Mouse (Mus musculus) left cerebral cortex, postnatal 4 days (tissue): Measurements from ENCODE around the gene Tamm41. TPM values are rescaled to one million over a fixed set of nuclear protein-coding genes. Genes with fewer than 3 reads are reported as not detected.

Experiments
- DNase-seq: peaks from one replicate; pipeline ENCODE4 v3.0.0-alpha.2; 2022
- intact Hi-C: fragments of 180-260 bp; cut with DNase I; formaldehyde crosslinking; loops from one replicate; pipeline ENCODE4 v1.15.1; 2025
- total RNA-seq, 2 experiments: library from RNA; stranded (reverse); gene quantifications; 2 replicates each; pipeline ENCODE4 v1.2.3; 2021

Gene Tamm41
- total RNA-seq, 2 experiments from 2014 or later = 23.8 to 29.1 TPM

DNA sequence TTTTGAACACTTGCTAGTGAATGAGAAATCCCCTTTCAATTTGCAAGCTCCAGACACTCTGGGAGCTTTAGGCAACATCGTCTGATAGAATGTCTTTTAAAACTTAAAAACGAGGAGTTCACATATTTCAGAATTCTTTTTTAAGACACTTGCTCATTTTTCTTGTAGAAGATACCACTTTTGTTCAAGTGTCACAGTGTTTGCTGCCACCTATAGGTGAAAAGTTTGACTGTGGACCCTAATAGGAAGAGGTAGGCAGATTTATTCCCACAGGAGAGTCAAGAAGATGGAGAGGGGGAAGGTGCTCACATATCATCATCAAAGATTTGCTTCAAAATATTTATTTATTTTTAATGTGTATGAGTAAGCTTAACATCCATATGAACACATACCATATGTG lies 8.4 kb downstream of the Tamm41 start:
- intact Hi-C loops = loop anchor here (5.0 kb wide), 1 partner anchor 102 kb away; no protein-coding TSS in a partner anchor
- no peak for DNase-seq

DNA sequence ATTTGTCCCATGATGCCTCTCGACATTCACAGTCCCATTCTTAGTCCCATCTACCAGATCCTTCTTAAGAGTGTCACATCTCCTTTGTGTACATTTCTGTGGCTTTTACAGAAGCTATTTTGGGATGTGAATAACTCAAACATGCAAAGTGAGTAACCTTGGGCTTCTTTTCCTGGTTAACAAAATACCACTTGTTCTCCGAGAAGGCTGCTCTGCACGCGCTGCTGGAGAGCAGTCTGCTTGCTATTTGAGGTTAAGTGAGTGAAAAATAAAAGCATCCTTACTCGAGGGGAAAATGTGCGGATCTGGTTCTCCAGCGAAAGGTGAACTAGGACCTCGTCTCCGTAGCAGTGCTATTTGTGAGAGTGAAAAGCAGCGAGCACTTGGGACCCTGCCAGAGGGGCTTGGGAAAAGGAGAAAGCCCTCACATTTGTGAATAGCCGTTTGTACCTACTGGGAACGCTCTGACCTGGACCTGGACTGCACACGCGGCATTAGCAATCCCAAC lies 10.1 kb downstream of the Tamm41 start:
- no peak for DNase-seq
- intact Hi-C loops = loop anchor here (5.0 kb wide), 1 partner anchor 100 kb away; no protein-coding TSS in a partner anchor

DNA sequence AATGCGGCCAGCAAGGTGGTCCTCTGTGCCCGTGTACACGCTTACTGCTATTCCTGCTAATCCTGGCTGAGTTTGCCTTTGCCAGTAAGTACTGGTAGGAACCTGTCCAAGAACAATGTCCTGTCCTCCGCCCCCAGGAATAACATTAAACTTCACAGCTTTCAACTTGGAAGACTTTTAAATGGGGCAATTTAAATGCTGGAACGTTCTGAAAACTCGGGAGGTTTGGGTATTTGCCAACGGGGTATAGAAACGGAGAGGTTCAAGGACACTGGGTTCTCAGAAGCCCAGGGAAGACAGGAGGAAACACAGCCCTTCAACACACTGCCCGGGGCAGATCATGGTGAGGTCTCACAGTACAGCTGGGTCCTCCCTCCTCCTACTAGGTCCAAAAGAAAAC lies 14.8 kb downstream of the Tamm41 start:
- DNase-seq = no peak
- intact Hi-C loops = no loop called here

DNA sequence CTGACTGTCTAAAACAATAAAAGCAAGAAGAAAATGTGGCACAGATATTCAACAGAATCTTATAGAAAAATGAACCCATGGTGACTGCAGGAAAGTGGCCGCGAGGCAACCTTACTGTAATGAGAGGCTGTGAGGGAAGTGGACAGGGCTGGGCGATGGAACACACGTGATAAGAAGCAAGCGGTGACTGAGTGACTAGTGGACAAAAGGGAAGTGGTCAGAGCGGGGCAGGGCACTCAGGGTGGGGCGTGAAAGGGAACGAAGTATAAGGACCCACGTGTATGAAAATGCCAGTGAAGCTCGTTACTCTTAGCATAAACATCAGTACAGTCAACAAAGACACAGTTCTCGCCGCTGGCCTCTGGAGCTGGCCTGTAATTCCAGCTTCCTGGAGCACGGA lies 22.2 kb downstream of the Tamm41 start:
- intact Hi-C loops = no loop called here
- no peak for DNase-seq

DNA sequence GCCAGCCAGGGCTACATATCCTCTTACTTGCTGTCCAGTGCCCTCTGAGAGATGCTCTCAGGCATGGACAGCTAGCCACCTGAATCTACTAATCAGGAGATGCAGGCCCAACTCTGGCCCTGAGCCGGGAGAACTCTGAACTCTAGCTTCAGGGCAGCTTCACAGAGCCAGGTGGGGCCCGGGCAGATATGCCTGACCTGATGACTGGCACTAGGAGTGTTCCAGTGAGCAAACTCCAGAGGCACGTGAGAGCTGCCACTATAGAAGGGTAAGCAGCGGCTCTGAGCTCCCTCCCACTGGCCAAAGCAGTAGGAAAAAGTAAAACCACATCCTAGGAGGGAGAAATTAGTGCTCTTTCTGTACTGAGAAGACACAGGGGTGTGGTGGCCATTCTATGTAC lies 24.1 kb downstream of the Tamm41 start:
- DNase-seq = no peak
- intact Hi-C loops = no loop called here

DNA sequence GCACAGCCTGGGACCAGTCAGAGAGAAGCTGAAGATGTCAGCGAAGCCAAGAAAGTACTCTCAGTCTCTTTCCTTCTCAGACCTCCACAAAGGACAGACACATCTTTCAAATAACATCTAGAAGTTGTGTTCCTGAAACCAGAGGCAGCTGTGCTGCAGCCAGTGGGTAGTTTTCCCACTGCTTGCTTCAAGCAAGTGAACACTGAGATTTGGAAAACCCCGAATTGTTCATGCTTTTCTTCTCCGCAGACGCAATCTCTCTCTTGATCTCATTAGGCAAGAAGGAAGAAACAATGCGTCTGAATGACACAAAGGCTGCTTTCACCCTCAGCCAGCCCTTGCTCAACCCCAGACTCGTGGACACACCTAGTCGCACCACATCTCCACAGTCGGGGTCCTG lies 25.9 kb downstream of the Tamm41 start:
- intact Hi-C loops = no loop called here
- no peak for DNase-seq

DNA sequence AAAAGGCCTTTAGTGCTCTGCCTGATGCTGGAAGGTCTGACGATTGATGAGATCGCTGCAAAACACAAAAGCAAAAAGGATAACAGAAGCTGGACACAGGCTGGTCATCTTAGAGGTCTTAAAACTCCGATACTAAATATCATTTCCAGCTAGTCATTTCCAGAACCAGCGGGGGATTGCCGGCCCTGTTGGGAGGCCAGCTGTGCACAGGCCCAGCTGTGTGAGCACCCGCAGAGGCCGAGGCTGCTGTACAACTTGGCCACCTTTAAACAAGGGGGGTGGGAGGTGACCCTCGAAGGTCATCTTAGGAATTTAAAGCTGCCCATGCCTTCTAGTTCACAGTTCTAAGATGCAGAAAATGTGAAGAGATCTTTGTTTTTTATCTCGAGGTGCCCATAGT lies 26.9 kb downstream of the Tamm41 start:
- intact Hi-C loops = no loop called here
- DNase-seq = no peak

DNA sequence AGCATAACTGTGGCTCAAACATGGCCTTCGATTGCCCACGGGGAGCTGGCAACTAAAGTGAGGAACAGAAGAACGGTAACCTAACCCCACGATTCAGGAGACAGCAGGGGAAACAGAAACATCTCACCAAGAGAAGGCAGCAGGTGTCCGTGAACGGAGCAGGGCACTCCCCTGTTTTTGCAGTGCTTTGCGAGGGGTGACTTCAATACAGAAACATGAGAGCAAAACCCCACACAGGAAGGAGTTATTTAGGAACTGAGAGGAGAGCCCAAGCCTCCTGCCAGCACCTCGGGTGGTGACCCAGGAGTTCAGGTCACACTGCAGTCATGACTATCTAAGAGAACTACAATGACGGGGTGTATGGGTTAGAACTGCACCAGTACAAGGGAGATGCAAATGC lies 27.4 kb downstream of the Tamm41 start:
- no peak for DNase-seq

DNA sequence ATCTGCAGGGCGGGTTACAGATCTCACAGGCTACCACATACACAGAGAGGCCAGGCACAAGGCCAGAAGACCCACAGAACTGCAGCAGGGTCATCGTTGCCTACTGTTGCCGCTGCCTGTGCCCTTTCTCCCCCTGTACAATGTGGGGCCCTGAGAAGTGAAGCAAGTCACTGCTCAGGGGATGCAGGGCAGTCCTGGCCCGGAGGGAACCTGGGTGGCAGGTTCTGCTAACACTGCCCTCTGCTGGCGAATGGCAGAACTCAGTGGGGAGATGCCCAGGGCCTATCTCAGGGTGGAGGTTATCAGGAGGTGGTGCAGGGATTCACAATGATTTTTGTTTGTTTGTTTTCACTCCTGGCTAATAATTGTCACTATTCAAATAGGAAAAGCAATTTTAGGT lies 29.9 kb downstream of the Tamm41 start:
- intact Hi-C loops = loop anchor here (2.0 kb wide), 1 partner anchor 77 kb away; no protein-coding TSS in a partner anchor

More for the DNA sequence above, 27.4 kb downstream of the Tamm41 start:
- intact Hi-C loops = no loop called here

DNA sequence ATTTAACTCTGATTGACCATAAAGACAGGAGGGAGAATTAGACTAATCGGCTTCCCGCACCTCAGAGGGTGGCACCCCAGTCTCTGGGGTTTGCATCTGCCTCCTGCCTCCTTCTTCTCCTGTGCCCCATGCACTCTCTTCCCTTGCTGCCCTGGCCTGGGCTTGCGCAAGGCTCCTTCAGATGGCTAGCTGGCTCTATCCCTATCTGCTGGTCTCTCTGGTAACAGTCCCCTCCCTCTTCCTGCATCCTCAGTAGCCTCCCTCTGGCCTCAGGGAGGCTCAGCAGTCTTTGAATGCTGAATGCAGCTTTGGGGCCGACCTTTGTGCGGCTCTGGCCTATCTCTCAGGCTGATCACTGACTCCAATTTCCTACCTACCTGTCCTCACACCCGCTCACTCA lies 30.7 kb downstream of the Tamm41 start:
- intact Hi-C loops = no loop called here
- DNase-seq = no peak

More for the DNA sequence above, 29.9 kb downstream of the Tamm41 start:
- peak; percentile 81 for DNase-seq

DNA sequence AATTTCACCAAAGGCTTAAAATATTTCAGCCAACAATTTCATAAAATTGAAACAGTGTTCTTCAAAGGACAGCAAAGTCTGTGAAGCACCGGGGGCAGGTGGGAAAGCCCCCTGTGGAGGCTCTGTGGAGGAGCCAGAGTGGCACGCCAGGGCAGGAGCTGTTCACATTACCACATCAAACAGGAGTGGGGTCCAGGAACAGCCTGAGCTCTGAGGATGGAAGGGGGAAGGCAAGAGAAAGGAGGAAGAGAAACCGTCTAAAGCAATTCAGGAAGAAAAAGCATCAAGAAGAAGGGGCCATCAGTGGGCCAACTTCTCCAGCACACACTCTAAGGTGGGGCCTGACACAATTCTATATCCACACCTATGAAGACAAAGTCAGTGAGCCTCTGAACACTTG lies 31.6 kb downstream of the Tamm41 start:
- no peak for DNase-seq
- intact Hi-C loops = no loop called here

DNA sequence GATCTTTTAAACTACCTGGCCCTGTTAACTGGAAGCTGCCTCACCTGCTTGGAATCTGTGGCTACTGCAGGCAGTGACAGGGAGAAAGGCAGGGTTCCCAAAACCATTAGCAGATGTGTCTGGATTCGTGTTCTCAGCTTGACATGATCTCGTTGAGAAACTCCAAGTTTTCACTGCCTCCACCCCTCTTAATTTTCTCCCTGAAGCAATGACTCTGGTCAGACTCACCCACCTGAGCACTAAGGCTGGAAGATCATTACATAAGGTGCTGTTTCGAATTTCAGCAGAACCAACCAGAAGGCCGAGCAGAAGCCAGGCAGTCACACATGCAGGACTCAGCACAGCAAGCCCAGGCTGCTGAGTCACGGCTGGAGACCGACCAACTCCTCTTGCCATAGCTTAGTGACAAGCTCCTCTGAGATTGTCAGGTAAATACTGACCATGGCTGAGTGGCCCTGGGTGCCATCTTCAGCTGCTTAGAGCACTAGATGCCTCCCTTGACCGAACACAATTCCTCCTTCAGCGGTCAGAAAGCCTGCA lies 32.3 kb downstream of the Tamm41 start:
- intact Hi-C loops = no loop called here

DNA sequence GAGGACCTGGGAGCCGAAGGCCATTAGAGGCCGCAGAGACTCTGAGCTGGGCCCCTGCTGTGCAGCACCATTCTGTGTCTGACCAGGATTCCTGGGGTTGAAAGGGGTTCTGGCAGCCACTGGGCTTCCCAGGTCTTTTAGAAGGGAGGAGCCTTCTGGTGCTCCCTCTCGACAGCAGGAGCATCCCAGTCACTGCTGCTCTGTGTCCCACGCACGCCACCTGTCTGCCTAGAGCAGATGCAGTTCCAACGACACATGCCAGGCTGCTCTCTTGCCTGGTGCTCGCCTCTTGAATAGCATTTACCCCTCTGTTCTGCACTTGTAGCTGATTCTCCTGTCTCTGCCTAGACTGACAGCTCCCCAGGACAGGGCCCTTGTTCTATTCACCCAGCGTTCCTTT lies 33.0 kb downstream of the Tamm41 start:
- intact Hi-C loops = no loop called here
- DNase-seq = peak; percentile 13

More for the DNA sequence above, 32.3 kb downstream of the Tamm41 start:
- DNase-seq = no peak

DNA sequence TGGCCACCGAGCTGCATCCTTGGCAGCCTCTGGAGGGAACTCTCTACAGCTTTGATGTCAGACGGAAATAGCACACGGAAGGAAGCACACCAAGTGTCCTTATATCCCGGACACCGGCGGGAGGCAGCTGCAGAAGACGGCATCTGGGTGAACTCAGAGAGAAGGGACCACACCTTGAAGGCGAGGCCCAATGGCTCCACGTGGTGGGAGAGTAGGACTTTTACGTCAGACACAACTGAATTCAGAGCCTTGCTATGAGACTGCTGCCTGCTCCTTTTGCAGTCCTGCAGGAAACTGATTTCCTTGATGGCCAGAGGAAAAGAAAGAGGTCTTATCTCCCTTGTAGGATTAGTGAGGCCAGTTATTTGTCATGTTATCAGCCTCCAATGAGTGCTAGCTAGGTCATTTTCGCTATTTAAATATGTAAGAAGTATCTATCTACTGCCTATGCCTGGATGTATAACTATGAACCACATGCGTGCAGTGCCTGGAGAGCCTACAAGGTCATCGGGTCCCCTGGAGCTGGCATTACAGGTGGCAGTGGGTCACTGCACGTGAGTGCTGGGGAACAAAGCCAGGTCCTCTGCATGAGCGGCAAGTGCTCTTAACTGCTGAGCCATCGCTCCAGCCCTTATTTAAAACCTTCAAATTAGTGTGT lies 39.2 kb downstream of the Tamm41 start:
- intact Hi-C loops = no loop called here
- no peak for DNase-seq

DNA sequence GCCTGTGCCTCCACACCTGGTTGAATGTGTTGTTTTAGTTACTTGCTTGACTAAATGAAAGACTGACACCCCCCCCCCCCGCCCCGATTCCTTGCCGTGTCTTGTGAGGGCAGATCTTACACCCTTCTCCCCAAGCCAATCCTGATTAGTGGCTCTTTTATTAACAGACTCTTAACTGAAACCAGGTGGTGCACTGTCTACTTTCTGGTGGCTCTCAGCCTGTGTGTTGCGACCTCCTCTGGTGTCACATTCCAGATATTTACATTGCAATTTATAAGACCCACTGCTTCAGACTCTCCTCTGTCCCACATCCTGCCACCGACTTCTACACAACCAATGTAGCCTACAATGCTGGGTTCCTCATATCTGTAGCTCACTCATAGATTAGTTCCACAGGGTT lies 40.2 kb downstream of the Tamm41 start:
- DNase-seq = no peak
- intact Hi-C loops = no loop called here

DNA sequence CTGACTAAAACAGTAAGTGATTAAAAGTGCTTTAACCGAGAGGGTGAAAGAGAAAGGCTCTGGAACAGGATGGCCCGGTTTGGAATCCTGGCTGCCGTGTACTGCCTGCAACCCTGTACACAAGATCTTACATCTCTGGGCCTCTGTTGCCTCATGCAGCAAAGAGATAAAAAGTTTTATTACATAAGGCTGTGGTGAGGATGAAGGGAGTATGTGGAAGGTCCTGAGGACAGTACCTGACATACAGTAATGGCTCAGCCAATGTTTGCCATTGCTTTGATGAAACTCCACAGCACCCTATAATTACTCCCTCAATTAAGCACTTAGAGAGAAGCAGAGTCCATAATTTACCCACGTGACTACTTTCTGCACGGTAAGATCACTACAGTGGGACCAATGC lies 40.8 kb downstream of the Tamm41 start:
- DNase-seq = no peak
- intact Hi-C loops = no loop called here

DNA sequence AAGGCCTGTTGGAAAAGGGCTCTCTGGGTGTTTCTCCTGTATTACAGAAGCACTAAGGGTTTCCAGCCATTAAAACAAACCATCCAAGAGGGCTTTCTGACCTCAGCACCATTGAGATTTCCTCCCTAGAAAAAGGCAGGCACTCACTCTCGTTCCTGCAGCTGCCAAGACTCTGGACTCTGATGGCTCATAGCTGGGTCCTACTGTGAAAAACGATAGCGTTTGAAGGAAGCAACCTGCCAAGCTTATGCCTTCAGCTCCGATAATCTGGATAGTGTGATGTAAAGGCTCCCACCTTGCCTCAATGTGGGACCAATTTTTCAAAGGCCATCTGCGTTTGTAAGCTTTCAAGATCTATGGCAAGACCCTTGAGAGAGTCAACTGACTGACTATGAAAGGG lies 43.6 kb downstream of the Tamm41 start:
- no peak for DNase-seq
- intact Hi-C loops = no loop called here

DNA sequence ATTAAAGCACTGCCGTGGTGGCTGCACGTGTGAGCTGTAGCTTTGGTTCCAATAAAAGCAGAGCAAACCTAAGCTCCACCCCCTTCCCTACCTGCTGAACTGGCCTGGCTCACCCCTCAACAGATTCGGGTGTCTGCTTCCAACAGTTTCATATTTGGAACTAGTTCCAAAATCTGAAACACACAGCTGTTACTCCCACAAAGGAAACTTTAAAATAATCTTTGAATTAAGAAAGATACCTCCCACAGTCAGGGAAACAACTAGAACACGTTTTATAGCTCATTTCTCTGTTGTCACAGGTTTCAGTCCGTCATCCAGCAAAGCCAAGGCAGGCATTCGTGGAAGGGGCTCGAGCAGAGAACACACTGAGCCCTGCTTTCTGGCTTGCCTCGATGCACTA lies 44.0 kb downstream of the Tamm41 start:
- DNase-seq = no peak
- intact Hi-C loops = no loop called here

DNA sequence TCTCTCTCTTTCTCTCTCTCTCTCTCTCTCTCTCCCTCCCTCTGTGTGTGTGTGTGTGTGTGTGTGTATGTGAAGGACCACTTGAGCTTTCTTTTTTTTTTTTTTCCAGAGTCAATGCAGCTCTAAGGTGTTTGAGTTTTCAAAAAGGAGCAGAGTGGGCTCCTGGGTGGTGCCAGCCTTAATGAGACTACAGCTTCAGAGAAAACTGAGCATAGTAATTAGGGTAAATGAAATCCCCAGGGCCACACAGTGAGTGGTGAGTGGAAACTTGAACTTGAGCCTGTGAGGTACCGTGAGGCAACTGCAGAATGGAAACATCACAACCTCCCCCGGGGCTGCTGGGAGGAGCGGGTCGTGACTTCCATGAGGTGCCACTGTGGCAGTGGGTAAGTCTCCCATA lies 45.8 kb downstream of the Tamm41 start:
- intact Hi-C loops = no loop called here
- DNase-seq = no peak

DNA sequence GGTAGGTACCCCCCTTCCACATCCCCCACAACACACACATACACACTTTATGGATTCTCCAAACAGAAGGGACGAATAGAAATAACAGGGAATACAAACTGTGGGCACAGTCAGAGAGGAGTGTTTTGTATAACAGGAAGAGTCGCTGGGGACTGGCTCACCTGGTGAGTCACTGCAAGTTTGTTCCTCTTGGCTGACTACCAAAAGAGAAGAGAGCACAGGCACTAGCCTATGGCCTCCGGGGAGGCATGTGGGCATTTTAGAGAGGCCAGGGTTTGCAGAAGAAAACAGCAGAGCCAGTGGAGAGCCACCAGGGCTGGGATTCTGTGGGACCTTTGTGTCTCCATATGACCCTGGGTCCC lies 49.1 kb downstream of the Tamm41 start:
- no peak for DNase-seq
- intact Hi-C loops = no loop called here

DNA sequence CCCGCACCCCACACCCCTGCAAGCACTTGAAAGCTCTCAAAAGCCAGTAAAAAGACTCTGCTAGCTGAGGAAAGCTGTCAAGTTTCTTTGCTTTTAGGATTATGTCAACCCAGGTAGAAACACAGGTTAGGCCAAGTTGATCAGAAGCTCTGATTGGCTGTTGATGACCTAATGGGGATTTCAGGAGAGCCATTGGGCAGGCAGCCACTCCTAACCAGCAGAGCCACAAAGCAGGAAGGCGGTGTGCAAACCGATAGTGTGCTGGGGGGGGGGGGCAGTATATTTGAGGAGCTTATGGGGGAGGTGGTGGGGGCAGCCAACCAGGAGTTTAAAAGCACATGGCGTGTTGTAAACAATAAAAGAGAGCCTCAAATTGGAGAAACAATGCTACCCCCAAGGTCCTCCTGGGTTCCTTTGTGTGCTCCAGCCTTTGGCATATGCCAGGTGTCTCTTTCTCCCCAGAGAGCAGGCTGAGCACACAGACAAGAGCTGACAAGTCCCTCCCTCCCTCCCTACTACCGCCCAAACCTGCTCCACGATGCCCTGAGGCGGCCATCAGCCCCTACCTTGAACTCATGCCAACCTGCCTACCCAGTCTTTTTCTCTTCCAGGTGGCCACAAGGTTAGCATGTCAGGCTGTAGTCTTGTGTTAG lies 49.6 kb downstream of the Tamm41 start:
- intact Hi-C loops = no loop called here
- DNase-seq = peak; percentile 33

DNA sequence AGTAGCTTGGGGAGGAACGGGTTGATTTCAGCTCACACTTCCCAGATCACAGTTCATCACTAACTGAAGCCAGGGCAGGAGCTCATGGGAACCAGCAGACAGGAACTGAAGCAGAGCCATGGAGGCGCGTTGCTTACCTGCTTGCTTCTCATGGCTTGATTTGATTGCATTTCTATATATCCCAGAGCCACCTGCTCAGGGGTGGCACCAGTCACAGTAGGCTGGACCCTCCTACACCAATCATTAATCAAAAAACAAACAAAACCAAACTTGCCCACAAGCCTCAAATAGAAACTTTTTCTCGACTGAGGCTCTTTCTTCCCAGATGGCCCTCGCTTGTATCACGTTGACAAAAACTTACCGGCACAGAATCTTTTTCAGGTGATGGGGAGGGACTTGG lies 55.0 kb downstream of the Tamm41 start:
- DNase-seq = no peak

More for the DNA sequence above, 55.0 kb downstream of the Tamm41 start:
- intact Hi-C loops = no loop called here
